Mouse (Mus musculus): ENCODE measurements around the gene Mtx2. TPM values are rescaled to one million over a fixed set of nuclear protein-coding genes. Genes with fewer than 3 reads are reported as not detected.

Gene Mtx2
- polyA plus RNA-seq, 1 experiment, result 15.7 TPM

- Histone ChIP-seq H3K27me3 (ENCODE audit: control insufficient read depth, insufficient read depth, low read length) (no peaks in the 10 kb centered on the region), H3K4me1 (ENCODE audit: control insufficient read depth, insufficient read depth, insufficient read length) (no peaks in the 10 kb centered on the region), H3K4me3 (ENCODE audit: extremely low read depth, insufficient read depth, insufficient read length) (no peak overlapping the region), H3K27ac (ENCODE audit: insufficient read depth, low read length) (no peak overlapping the region), H3K36me3 (ENCODE audit: control insufficient read depth, insufficient read depth, low read length) (no peaks in the 10 kb centered on the region)
- DNase-seq (ENCODE audit: low read depth in 1 of 2, low spot score in 2 of 2), result no peak
- 98% methylated on average over 9 of the region's 9 CpGs for WGBS
- TF ChIP-seq CTCF (IDR thresholded peaks at IDR 0.05; ENCODE audit: extremely low read depth, insufficient read depth, insufficient read length, insufficient replicate concordance), result no peak
These were observed 58.8 kb downstream of the Mtx2 start for GRCm38 (mm10) chr2:74884357-74884756.

GRCm38 (mm10) chr2:74891868-74892267, 66.3 kb downstream of the Mtx2 start:
- no peak overlapping the region for H3K27ac ChIP-seq (ENCODE audit: insufficient read depth, low read length)
- WGBS, result 76% methylated on average over 5 of the region's 5 CpGs
- H3K4me1 ChIP-seq (ENCODE audit: control insufficient read depth, insufficient read depth, insufficient read length), result no peaks in the 10 kb centered on the region
- H3K4me3 ChIP-seq (ENCODE audit: extremely low read depth, insufficient read depth, insufficient read length), result no peak overlapping the region
- DNase-seq (ENCODE audit: low read depth in 1 of 2, low spot score in 2 of 2), result no peak
- no peaks in the 10 kb centered on the region for H3K27me3 ChIP-seq (ENCODE audit: control insufficient read depth, insufficient read depth, low read length)
- H3K36me3 ChIP-seq (ENCODE audit: control insufficient read depth, insufficient read depth, low read length), result no peaks in the 10 kb centered on the region
- TF ChIP-seq CTCF (IDR thresholded peaks at IDR 0.05; ENCODE audit: extremely low read depth, insufficient read depth, insufficient read length, insufficient replicate concordance) (no peak), POLR2A (IDR thresholded peaks at IDR 0.05; ENCODE audit: low read depth, low read length) (no peak)

- no peak overlapping the region for H3K4me3 ChIP-seq (ENCODE audit: extremely low read depth, insufficient read depth, insufficient read length)
- H3K27me3 ChIP-seq (ENCODE audit: control insufficient read depth, insufficient read depth, low read length), result no peaks in the 10 kb centered on the region
- H3K36me3 ChIP-seq (ENCODE audit: control insufficient read depth, insufficient read depth, low read length), result no peaks in the 10 kb centered on the region
- WGBS, result 90% methylated on average over 7 of the region's 7 CpGs
- no peak for TF ChIP-seq CTCF (IDR thresholded peaks at IDR 0.05; ENCODE audit: extremely low read depth, insufficient read depth, insufficient read length, insufficient replicate concordance)
- no peak for TF ChIP-seq POLR2A (IDR thresholded peaks at IDR 0.05; ENCODE audit: low read depth, low read length)
- no peak overlapping the region for H3K27ac ChIP-seq (ENCODE audit: insufficient read depth, low read length)
- no peak for DNase-seq (ENCODE audit: low read depth in 1 of 2, low spot score in 2 of 2)
- no peaks in the 10 kb centered on the region for H3K4me1 ChIP-seq (ENCODE audit: control insufficient read depth, insufficient read depth, insufficient read length)
These were observed 67.4 kb downstream of the Mtx2 start for GRCm38 (mm10) chr2:74892881-74893615.

GRCm38 (mm10) chr2:74894061-74894460, 68.5 kb downstream of the Mtx2 start:
- DNase-seq (ENCODE audit: low read depth in 1 of 2, low spot score in 2 of 2), result no peak
- Histone ChIP-seq H3K27me3 (ENCODE audit: control insufficient read depth, insufficient read depth, low read length) (no peaks in the 10 kb centered on the region), H3K4me1 (ENCODE audit: control insufficient read depth, insufficient read depth, insufficient read length) (no peaks in the 10 kb centered on the region), H3K4me3 (ENCODE audit: extremely low read depth, insufficient read depth, insufficient read length) (no peak overlapping the region), H3K36me3 (ENCODE audit: control insufficient read depth, insufficient read depth, low read length) (no peaks in the 10 kb centered on the region), H3K27ac (ENCODE audit: insufficient read depth, low read length) (no peak overlapping the region)
- no peak for TF ChIP-seq CTCF (IDR thresholded peaks at IDR 0.05; ENCODE audit: extremely low read depth, insufficient read depth, insufficient read length, insufficient replicate concordance)
- TF ChIP-seq POLR2A (IDR thresholded peaks at IDR 0.05; ENCODE audit: low read depth, low read length), result no peak
- 75% methylated on average over 2 of the region's 2 CpGs for WGBS

GRCm38 (mm10) chr2:74899973-74900372, 74.4 kb downstream of the Mtx2 start:
- H3K27me3 ChIP-seq (ENCODE audit: control insufficient read depth, insufficient read depth, low read length), result no peaks in the 10 kb centered on the region
- no peaks in the 10 kb centered on the region for H3K36me3 ChIP-seq (ENCODE audit: control insufficient read depth, insufficient read depth, low read length)
- no peaks in the 10 kb centered on the region for H3K4me1 ChIP-seq (ENCODE audit: control insufficient read depth, insufficient read depth, insufficient read length)
- no peak overlapping the region for H3K27ac ChIP-seq (ENCODE audit: insufficient read depth, low read length)
- no peak for TF ChIP-seq CTCF (IDR thresholded peaks at IDR 0.05; ENCODE audit: extremely low read depth, insufficient read depth, insufficient read length, insufficient replicate concordance)
- TF ChIP-seq POLR2A (IDR thresholded peaks at IDR 0.05; ENCODE audit: low read depth, low read length), result no peak
- 78% methylated on average over 5 of the region's 5 CpGs for WGBS
- H3K4me3 ChIP-seq (ENCODE audit: extremely low read depth, insufficient read depth, insufficient read length), result no peak overlapping the region
- DNase-seq (ENCODE audit: low read depth in 1 of 2, low spot score in 2 of 2), result no peak

- no peak for DNase-seq (ENCODE audit: low read depth in 1 of 2, low spot score in 2 of 2)
- H3K27me3 ChIP-seq (ENCODE audit: control insufficient read depth, insufficient read depth, low read length), result no peaks in the 10 kb centered on the region
- no peak for TF ChIP-seq POLR2A (IDR thresholded peaks at IDR 0.05; ENCODE audit: low read depth, low read length)
- no peak for TF ChIP-seq CTCF (IDR thresholded peaks at IDR 0.05; ENCODE audit: extremely low read depth, insufficient read depth, insufficient read length, insufficient replicate concordance)
- no peak overlapping the region for H3K4me3 ChIP-seq (ENCODE audit: extremely low read depth, insufficient read depth, insufficient read length)
- H3K36me3 ChIP-seq (ENCODE audit: control insufficient read depth, insufficient read depth, low read length), result no peaks in the 10 kb centered on the region
- no peak overlapping the region for H3K27ac ChIP-seq (ENCODE audit: insufficient read depth, low read length)
- 82% methylated on average over 3 of the region's 3 CpGs for WGBS
- no peaks in the 10 kb centered on the region for H3K4me1 ChIP-seq (ENCODE audit: control insufficient read depth, insufficient read depth, insufficient read length)
These were observed 76.2 kb downstream of the Mtx2 start for GRCm38 (mm10) chr2:74901764-74902295.

Data from spleen, adult 2 months (tissue).